Mouse (Mus musculus) heart, postnatal 0 days (tissue): ENCODE data around the gene Ror2. TPM values are rescaled to one million over a fixed set of nuclear protein-coding genes. Genes with fewer than 3 reads are reported as not detected.

Source experiments
- ATAC-seq: fragments of 200-750 bp; cut with Nextera tagmentation; 2 replicates; pipeline ENCODE4 v1.8.0; 2017; ENCODE audit warnings: low read depth, moderate number of reproducible peaks, moderate library complexity; ENCODE audit not compliant: insufficient read depth
- DNase-seq: peaks from one replicate; pipeline ENCODE4 v3.0.0-alpha.2; 2016; ENCODE audit warnings: low spot score
- H3K27ac ChIP-seq: fragments of 300-500 bp; sonication (generic); 2 replicates; pipeline ENCODE4 v1.5.1; 2014; ENCODE audit warnings: low read depth, mild to moderate bottlenecking
- H3K27me3 ChIP-seq: fragments of 300-500 bp; sonication (generic); 2 replicates; pipeline ENCODE4 v1.6.1; 2014; ENCODE audit warnings: low read length, mixed read lengths; ENCODE audit not compliant: control insufficient read depth, insufficient read depth
- H3K36me3 ChIP-seq: fragments of 300-500 bp; sonication (generic); replicated peaks from 2 replicates; pipeline ENCODE4 v1.6.1; 2014; ENCODE audit warnings: low read length, mixed read lengths; ENCODE audit not compliant: control insufficient read depth, insufficient read depth
- H3K4me1 ChIP-seq: fragments of 300-500 bp; sonication (generic); 2 replicates; pipeline ENCODE4 v1.6.1; 2014; ENCODE audit warnings: antibody characterized with exemption; ENCODE audit not compliant: control insufficient read depth, insufficient read depth
- H3K4me2 ChIP-seq: fragments of 300-500 bp; sonication (generic); 2 replicates; pipeline ENCODE4 v1.6.1; 2014; ENCODE audit warnings: low read depth, mild to moderate bottlenecking, low read length, moderate library complexity
- H3K4me3 ChIP-seq: fragments of 300-500 bp; sonication (generic); 2 replicates; pipeline ENCODE4 v1.5.1; 2014; ENCODE audit warnings: low read depth, low read length
- H3K9ac ChIP-seq: fragments of 300-500 bp; sonication (generic); replicated peaks from 2 replicates; pipeline ENCODE4 v1.6.1; 2014; ENCODE audit warnings: low read depth, low read length, mixed read lengths
- H3K9me3 ChIP-seq: fragments of 300-500 bp; sonication (generic); replicated peaks from 2 replicates; pipeline ENCODE4 v1.6.1; 2016; ENCODE audit warnings: low read length; ENCODE audit not compliant: control insufficient read depth
- CTCF ChIP-seq: IDR thresholded peaks from 2 replicates; pipeline ENCODE4 v1.5.1; 2016; ENCODE audit warnings: antibody characterized with exemption, control low read depth, low read depth
- EP300 ChIP-seq: IDR thresholded peaks from 2 replicates; pipeline ENCODE4 v1.6.1; 2016; ENCODE audit warnings: antibody characterized with exemption, low read depth
- WGBS: fragments of 180-500 bp; shearing (Covaris S2); extraction: QIAGEN DNeasy Blood & Tissue Kit; methylation state at CpG from one replicate; pipeline ENCODE4 v1.1.7; 2014; 5-methylcytosine and 5-hydroxymethylcytosine counted together
- polyA plus RNA-seq: library from polyadenylated mRNA; unstranded; fragments of >200 nt; fragmentation: Nextera tagmentation; extraction: Ambion mirVana; gene quantifications from 2 replicates; pipeline ENCODE4 v1.2.1, GENCODE M21; 2015
- total RNA-seq: library from RNA; depleted of rRNA; stranded (reverse); fragments of >200 nt; gene quantifications from 2 replicates; pipeline ENCODE4 v1.2.3, GENCODE M21; 2014; ENCODE audit warnings: low replicate concordance

Ror2 gene
- total and polyA plus RNA-seq, 2 experiments from 2014 or later, result 6.6 to 19.1 TPM

GRCm38 (mm10) chr13:53125627-53126026 is 160.3 kb downstream of the Ror2 start:
- H3K4me2 ChIP-seq, result no peak overlapping the region
- no peaks in the 10 kb centered on the region for H3K9me3 ChIP-seq
- no peak for ATAC-seq
- H3K27me3 ChIP-seq, result no peaks in the 10 kb centered on the region
- no peaks in the 10 kb centered on the region for H3K4me1 ChIP-seq
- H3K4me3 ChIP-seq, result no peak overlapping the region
- H3K27ac ChIP-seq, result no peak overlapping the region
- H3K36me3 ChIP-seq, result peaks cover 6% of the 10 kb centered on the region; the same call in 1 of the 2 replicates
- TF ChIP-seq CTCF (no peak), EP300 (no peak)
- DNase-seq, result no peak
- WGBS, result 80% methylated on average over 5 of the region's 5 CpGs
- no peak overlapping the region for H3K9ac ChIP-seq

- H3K36me3 ChIP-seq, result 0 out of 2 replicates have a peak, but pooled peaks cover 8% of the 10 kb centered on the region
- 62% methylated on average over 8 of the region's 8 CpGs for WGBS
- no peak for ATAC-seq
- H3K27me3 ChIP-seq, result no peaks in the 10 kb centered on the region
- H3K9ac ChIP-seq, result no peak overlapping the region
- H3K4me2 ChIP-seq, result no peak overlapping the region
- TF ChIP-seq EP300, result no peak
- no peak for TF ChIP-seq CTCF
- H3K27ac ChIP-seq, result no peak overlapping the region
- no peak overlapping the region for H3K4me3 ChIP-seq
- no peaks in the 10 kb centered on the region for H3K4me1 ChIP-seq
- H3K9me3 ChIP-seq, result no peaks in the 10 kb centered on the region
- no peak for DNase-seq
These were observed 163.8 kb downstream of the Ror2 start for GRCm38 (mm10) chr13:53122085-53122484.

- ATAC-seq, result no peak
- 0 out of 2 replicates have a peak, but pooled peaks cover 8% of the 10 kb centered on the region for H3K36me3 ChIP-seq
- WGBS, result 46% methylated on average over 11 of the region's 11 CpGs
- no peak overlapping the region for H3K4me3 ChIP-seq
- no peak overlapping the region for H3K27ac ChIP-seq
- DNase-seq, result no peak
- H3K4me1 ChIP-seq, result no peaks in the 10 kb centered on the region
- no peak overlapping the region for H3K9ac ChIP-seq
- no peak overlapping the region for H3K4me2 ChIP-seq
- H3K27me3 ChIP-seq, result no peaks in the 10 kb centered on the region
- TF ChIP-seq EP300 (no peak), CTCF (no peak)
- H3K9me3 ChIP-seq, result no peaks in the 10 kb centered on the region
These were observed 165.0 kb downstream of the Ror2 start for GRCm38 (mm10) chr13:53120906-53121305.

- Histone ChIP-seq H3K27me3 (no peaks in the 10 kb centered on the region), H3K9ac (no peak overlapping the region), H3K4me2 (no peak overlapping the region), H3K4me3 (no peak overlapping the region), H3K27ac (no peak overlapping the region), H3K4me1 (no peaks in the 10 kb centered on the region), H3K9me3 (no peaks in the 10 kb centered on the region), H3K36me3 (0 out of 2 replicates have a peak, but pooled peaks cover 8% of the 10 kb centered on the region)
- WGBS, result 32% methylated on average over 10 of the region's 10 CpGs
- DNase-seq (peak; percentile 36), ATAC-seq (peak; percentile 40)
- peak; percentile 90 for TF ChIP-seq CTCF
- no peak for TF ChIP-seq EP300
These were observed 166.1 kb downstream of the Ror2 start for GRCm38 (mm10) chr13:53119586-53120426.

- Histone ChIP-seq H3K9ac (no peak overlapping the region), H3K4me1 (no peaks in the 10 kb centered on the region), H3K4me2 (no peak overlapping the region), H3K4me3 (no peak overlapping the region), H3K36me3 (0 out of 2 replicates have a peak, but pooled peaks cover 8% of the 10 kb centered on the region), H3K27me3 (no peaks in the 10 kb centered on the region), H3K9me3 (no peaks in the 10 kb centered on the region), H3K27ac (no peak overlapping the region)
- 89% methylated on average over 13 of the region's 13 CpGs for WGBS
- DNase-seq (no peak), ATAC-seq (no peak)
- TF ChIP-seq CTCF (peak; percentile 29), EP300 (no peak)
These were observed 167.5 kb downstream of the Ror2 start for GRCm38 (mm10) chr13:53118398-53118797.

DNA sequence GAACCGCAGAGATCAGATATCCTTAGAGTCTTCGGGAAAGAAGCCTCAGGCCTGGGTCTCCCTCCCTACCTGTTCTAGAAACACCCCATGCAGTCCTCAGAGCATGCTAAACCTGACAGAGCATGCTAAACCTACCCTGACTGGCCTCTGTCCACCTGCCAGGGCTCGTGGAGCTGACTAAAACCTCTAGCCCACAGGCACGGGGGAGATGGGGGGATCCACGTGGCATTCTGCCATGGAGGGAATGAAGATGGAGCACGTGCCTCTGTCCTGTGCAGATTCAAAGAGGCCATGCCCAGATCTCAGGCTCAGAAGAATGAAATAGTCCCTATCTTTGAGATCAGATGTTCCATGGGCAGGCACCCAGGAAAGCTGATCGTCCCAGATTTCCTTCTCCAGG is 168.0 kb downstream of the Ror2 start:
- DNase-seq (no peak), ATAC-seq (no peak)
- Histone ChIP-seq H3K4me3 (no peak overlapping the region), H3K27ac (no peak overlapping the region), H3K9me3 (no peaks in the 10 kb centered on the region), H3K4me2 (no peak overlapping the region), H3K36me3 (0 out of 2 replicates have a peak, but pooled peaks cover 8% of the 10 kb centered on the region), H3K9ac (no peak overlapping the region), H3K4me1 (no peaks in the 10 kb centered on the region), H3K27me3 (no peaks in the 10 kb centered on the region)
- 85% methylated on average over 7 of the region's 7 CpGs for WGBS
- TF ChIP-seq CTCF, result no peak
- no peak for TF ChIP-seq EP300
